Mouse (Mus musculus): ENCODE results near the gene Zdhhc19.

GRCm38 (mm10) chr16:32520372-32520748 is 24.3 kb downstream of the Zdhhc19 start:
- TF ChIP-seq CTCF (conservative IDR thresholded peaks at IDR 0.05; ENCODE audit: low read length) (no peak), NANOG (IDR thresholded peaks at IDR 0.05; ENCODE audit: borderline replicate concordance, low read length) (no peak)
